Mouse (Mus musculus) liver, postnatal 0 days (tissue): ENCODE results near the gene Rasa2.
"Not testable (repeated sequence)": the region's sequence is repeated elsewhere in the genome, so short reads cannot be mapped to it uniquely, and the experiment has no call there.

Experiments
- CTCF ChIP-seq: sonication (generic); IDR thresholded peaks from 2 replicates; pipeline ENCODE4 v1.5.1; 2016; ENCODE audit warnings: antibody characterized with exemption, low read depth
- EP300 ChIP-seq: IDR thresholded peaks from 2 replicates; pipeline ENCODE4 v1.6.1; 2016; ENCODE audit warnings: antibody characterized with exemption, low read depth, mild to moderate bottlenecking

DNA sequence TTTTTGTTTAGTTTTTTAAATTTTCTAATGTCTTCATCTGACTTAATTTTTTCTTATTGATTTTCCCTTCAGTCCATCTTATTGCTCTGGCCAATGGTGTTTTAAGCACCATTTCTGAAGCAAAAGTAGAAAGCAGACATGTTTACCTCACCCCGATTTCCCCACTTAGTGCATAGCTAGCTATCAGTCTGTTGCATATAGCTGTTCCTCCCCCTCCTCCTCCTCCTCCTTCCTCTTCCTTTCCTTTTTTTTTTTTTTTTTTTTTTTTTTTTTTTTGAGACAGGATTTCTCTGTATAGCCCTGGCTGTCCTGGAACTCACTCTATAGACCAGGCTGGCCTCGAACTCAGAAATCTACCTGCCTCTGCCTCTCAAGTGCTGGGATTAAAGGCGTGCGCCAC lies 95.3 kb downstream of the Rasa2 start:
- TF ChIP-seq CTCF, EP300: not testable (repeated sequence)
